Mouse (Mus musculus): ENCODE results near the gene Gabra5.

Gene Gabra5

DNA sequence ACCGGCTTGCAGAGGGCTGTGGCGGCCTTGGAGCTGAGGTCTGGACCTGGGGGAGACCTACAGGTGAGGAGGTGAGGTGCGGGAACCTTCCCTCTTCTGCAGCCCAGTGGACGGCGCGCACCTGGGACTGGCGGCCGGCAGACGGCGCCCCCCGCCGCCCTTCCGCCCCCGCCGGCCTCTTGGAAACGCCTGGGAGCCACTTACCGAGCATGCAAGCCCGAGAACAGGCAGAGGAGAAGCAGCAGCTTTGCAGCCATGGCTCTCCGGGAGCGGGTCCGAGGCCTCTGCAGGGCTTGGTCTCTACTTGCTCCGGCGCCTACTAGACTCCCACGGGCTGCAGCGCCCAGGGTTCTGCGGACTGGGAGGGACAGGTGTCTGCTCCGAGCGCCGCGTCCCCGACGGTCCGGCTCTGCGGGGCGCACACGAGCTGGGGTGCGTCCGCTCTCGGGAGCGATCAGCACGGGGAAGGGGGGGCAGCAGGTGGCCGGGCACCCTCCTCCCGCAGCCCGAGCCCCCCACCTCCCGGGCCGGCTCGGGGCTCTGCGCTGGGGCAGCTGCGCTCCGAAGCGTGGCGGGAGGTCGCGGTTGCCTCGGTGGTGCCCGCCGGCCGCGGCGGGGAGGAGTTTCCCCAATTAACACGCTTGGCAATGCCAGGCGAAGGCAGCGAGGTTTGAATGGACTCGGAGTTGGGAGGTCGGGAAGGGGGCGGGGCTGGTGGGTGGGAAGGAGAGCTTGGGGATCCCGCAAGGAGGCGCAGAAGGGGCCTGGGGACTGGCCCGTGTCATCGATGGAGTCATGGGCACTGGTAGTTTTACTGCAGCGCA is 123.1 kb downstream of the Gabra5 start, which contains the start of gene Gabrg3:
TSS of gene Gabrg3 (minus strand) at position 672 of the 824 bp plus-strand sequence.
- no peak for DNase-seq (ENCODE audit: low read depth, low spot score)

DNA sequence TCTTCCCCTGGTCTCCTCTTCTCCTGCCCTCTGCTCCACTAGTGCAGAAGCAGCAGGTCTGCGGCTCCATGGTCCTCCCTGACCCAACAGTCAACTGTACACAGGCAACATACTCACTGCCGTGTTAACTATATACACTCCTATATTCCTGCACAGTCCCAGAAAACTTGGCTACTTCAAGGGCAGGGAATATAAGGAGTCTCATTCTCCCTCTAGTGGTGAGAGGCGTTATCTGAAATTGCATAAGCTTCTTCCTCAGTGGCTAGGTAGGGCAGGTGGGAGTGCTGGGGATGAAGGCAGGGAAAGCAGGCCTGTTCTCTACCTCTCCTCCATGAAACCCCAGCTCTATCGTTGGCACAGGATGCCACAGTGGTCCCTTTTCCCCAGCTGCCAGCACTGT is 125.7 kb downstream of the Gabra5 start:
- no peak for DNase-seq (ENCODE audit: low read depth, low spot score)

DNA sequence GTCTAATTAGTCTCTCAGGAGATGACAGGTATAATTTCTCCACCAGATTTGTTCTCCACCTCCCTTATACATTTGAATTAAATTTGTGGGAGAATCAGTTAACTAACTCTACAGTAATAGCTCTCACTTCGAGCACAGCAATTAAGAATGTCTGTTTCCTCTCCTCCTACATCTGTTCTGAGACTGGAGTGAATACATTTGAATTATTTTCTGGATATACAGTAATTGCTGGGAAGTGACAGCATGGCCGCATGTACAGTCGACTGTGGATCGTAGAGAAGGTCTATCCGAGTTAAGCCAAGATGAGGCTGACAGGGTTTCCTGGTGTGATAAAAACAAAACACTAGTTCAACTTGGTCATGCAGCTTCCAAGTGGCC is 143.9 kb downstream of the Gabra5 start:
- no peak for DNase-seq (ENCODE audit: low read depth, low spot score)

DNA sequence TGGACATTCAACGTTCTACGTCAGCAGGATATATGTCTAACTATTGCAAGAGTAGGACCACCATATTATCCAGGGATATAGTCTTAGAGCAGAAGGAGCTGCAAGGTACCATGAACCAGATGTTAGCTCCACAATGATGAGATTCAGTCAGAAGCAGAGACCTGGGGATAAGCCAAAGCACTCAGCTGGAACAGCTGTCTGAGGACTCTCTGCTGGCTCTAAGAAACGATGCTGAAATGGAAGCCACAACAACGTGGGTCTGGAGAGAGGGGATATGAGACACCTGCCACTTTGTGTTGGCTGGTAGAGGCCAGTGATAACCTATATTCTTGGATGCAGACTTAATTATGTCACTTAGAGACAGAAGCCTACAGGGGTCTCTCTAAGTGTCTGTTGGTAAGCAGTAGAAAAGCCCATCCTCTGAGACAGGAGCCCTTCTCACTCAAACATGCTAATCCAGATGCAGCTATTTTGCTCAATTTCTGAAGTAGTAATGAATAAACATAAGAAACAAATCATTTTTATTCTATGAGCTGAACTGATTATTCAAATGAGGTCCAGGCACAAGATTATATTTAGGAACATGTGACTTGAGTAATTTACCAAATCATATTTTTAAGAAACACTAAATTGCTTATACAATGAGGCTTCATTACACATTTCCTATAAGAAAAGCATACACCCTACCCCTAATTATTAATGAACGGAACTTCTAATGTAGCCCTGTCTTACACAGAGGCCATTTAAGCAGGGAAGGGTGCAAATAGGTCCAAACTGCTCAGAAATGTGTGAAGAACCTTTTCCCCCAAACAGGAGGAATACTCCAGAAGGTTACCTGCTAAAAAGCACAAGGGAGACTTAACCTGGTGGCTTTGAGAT is 144.5 kb downstream of the Gabra5 start:
- no peak for DNase-seq (ENCODE audit: low read depth, low spot score)

DNA sequence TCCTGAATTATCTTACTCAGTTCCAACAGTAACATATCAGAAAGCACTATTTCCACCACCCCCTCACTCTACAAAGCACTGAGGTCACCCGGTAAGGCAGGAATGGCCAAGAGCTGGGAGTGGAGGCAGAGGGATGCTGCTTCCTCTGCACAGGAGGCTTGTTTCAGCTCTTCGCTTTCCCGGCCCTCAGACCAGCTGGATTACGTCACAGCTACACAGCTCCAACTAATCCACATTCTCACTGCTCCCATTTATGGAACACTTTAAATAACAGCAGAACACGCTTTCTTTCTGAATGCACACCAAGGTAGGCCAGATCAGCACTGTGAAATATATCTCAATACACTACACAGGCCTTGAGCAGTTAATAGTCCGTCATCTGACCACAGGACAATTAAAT is 146.0 kb downstream of the Gabra5 start:
- DNase-seq (ENCODE audit: low read depth, low spot score) = no peak

DNA sequence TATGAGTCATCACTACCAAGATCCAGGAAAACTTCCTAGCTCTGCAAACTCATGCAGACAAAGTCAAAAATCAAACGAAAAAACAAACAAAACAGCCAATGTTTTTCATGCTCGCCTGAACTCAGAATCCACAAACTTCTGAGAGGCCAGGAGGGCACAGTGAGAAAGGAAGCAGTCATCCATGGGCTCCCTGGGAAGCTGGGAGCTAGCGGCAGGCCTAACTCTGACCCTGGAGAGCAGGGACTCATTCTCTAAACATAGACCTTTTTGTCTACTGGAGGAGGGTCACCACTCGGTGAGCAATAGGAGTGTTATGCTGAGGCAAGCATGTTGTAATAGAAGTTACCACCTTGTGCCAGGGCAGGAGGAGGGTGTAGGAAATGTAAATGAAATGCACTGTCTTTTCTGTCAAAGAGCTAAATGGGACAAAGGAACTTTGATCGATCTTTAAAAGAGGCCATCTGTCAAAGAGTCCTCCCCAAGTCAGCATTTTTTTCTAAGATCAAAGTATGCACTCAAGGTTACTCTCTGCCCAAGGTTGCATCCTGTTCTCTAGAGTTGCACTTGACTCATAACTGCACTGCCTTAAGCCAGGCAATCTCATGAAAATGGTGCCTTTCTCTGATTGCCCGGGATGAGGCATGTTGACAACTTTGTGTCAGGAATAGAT is 151.9 kb downstream of the Gabra5 start:
- DNase-seq (ENCODE audit: low read depth, low spot score) = no peak
